Mouse (Mus musculus) limb, embryonic 14.5 days (tissue): Measurements from ENCODE around the gene Gart. TPM values are rescaled to one million over a fixed set of nuclear protein-coding genes. Genes with fewer than 3 reads are reported as not detected.

Source experiments
- ATAC-seq: fragments of 200-750 bp; cut with Nextera tagmentation; 2 replicates; pipeline ENCODE4 v1.8.0; 2017; ENCODE audit warnings: low read depth, moderate number of reproducible peaks, moderate TSS enrichment; ENCODE audit not compliant: low FRiP score
- DNase-seq: peaks from one replicate; pipeline ENCODE4 v3.0.0-alpha.2; 2015; ENCODE audit warnings: low spot score
- H3K27ac ChIP-seq: fragments of 300-500 bp; sonication (generic); replicated peaks from 2 replicates; pipeline ENCODE4 v1.5.1; 2014; ENCODE audit warnings: low read depth, mild to moderate bottlenecking, low read length, moderate library complexity, mixed read lengths
- H3K27me3 ChIP-seq: fragments of 300-500 bp; sonication (generic); 2 replicates; pipeline ENCODE4 v1.6.1; 2014; ENCODE audit warnings: low read length, mixed read lengths; ENCODE audit not compliant: control insufficient read depth, insufficient read depth
- H3K36me3 ChIP-seq: fragments of 300-500 bp; sonication (generic); 2 replicates; pipeline ENCODE4 v1.6.1; 2014; ENCODE audit warnings: mild to moderate bottlenecking, low read length, moderate library complexity, mixed read lengths; ENCODE audit not compliant: control insufficient read depth, insufficient read depth
- H3K4me1 ChIP-seq: fragments of 300-500 bp; sonication (generic); 2 replicates; pipeline ENCODE4 v1.6.1; 2014; ENCODE audit warnings: antibody characterized with exemption, low read length, mixed read lengths; ENCODE audit not compliant: control insufficient read depth, insufficient read depth
- H3K4me2 ChIP-seq: fragments of 300-500 bp; sonication (generic); replicated peaks from 2 replicates; pipeline ENCODE4 v1.6.1; 2014; ENCODE audit warnings: low read depth, mild to moderate bottlenecking, low read length, moderate library complexity; ENCODE audit not compliant: severe bottlenecking
- H3K4me3 ChIP-seq: fragments of 300-500 bp; sonication (generic); replicated peaks from 2 replicates; pipeline ENCODE4 v1.5.1; 2014; ENCODE audit warnings: low read length
- H3K9ac ChIP-seq: fragments of 300-500 bp; sonication (generic); 2 replicates; pipeline ENCODE4 v1.6.1; 2014; ENCODE audit warnings: mild to moderate bottlenecking, low read depth, low read length, moderate library complexity; ENCODE audit not compliant: severe bottlenecking
- H3K9me3 ChIP-seq: fragments of 300-500 bp; sonication (generic); 2 replicates; pipeline ENCODE4 v1.6.1; 2016; ENCODE audit warnings: low read length; ENCODE audit not compliant: control insufficient read depth
- POLR2A ChIP-seq: fragments of 200-500 bp; IDR thresholded peaks from 2 replicates; pipeline ENCODE4 v1.8.0; 2012; ENCODE audit warnings: inconsistent platforms, mild to moderate bottlenecking, moderate library complexity, borderline replicate concordance; ENCODE audit not compliant: insufficient read depth, insufficient read length; ENCODE audit errors: extremely low read depth
- WGBS: fragments of 180-500 bp; shearing (Covaris S2); extraction: QIAGEN DNeasy Blood & Tissue Kit; methylation state at CpG from one replicate; pipeline ENCODE4 v1.1.7; 2014; 5-methylcytosine and 5-hydroxymethylcytosine counted together
- polyA plus RNA-seq, 2 experiments: library from polyadenylated mRNA; depleted of rRNA in 1 of 2; stranded (reverse) in 1 of 2; unstranded in 1 of 2; fragments of >200 nt; fragmentation: Nextera tagmentation in 1 of 2; extraction: Ambion mirVana in 1 of 2; gene quantifications; 2 replicates each; pipeline versions ENCODE4 v1.2.1 to v1.2.3; 2012 to 2014

Gart gene
- polyA plus RNA-seq, 2 experiments: 64.5 to 89.6 TPM

GRCm38 (mm10) chr16:91632439-91632838, 14.3 kb downstream of the Gart start:
- ATAC-seq: no peak
- Histone ChIP-seq H3K27ac (no peak overlapping the region), H3K9ac (no peak overlapping the region), H3K9me3 (no peaks in the 10 kb centered on the region), H3K4me3 (no peak overlapping the region), H3K4me1 (no peaks in the 10 kb centered on the region), H3K4me2 (no peak overlapping the region), H3K36me3 (peaks cover 92% of the 10 kb centered on the region), H3K27me3 (no peaks in the 10 kb centered on the region)
- 92% methylated on average over 5 of the region's 5 CpGs for WGBS
- DNase-seq: no peak
- TF ChIP-seq POLR2A: no peak

DNA sequence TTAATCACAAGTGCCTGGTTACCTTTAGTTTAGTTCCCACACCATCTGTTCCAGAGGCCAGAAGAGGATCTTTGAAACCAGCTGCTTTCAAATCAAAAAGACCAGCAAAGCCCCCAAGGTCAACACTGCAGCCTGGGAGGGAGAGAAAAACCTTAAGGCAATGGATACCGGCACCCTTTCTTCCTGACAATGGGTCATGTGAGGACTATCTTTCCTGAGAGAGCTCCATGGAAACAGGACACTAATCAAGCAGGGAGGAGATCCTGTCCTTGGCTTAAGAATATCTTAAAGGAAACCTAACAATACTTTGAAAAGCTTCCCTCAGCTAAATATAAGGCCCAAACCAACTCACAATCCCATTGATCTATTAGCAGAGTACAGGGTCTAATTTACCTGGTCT, 16.2 kb downstream of the Gart start:
- Histone ChIP-seq H3K4me3 (no peak overlapping the region), H3K36me3 (peaks cover 89% of the 10 kb centered on the region), H3K27me3 (no peaks in the 10 kb centered on the region), H3K4me1 (no peaks in the 10 kb centered on the region), H3K4me2 (no peak overlapping the region), H3K9me3 (no peaks in the 10 kb centered on the region), H3K27ac (no peak overlapping the region), H3K9ac (no peak overlapping the region)
- WGBS: 73% methylated on average over 1 of the region's 1 CpGs
- DNase-seq (no peak), ATAC-seq (no peak)
- no peak for TF ChIP-seq POLR2A

DNA sequence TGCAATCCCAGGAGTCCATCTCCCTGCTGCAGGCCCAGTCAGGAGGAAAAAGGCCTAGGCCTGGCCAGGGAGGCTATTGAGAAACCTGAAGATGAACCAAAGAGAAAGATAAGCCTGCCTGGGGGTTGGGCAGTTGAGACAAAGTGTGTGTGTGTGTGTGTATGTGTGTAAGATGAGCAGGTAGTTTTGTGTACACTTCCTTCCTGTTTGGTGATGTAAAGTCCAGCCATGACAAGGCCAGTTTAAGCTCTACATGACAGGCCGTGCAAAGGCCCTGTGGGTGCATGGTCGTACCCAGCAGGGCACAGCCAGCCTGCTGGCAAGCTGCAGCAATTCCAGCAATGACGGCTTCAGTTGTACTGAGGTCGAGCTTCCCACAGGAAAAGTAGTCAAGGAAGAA, 17.0 kb downstream of the Gart start:
- Histone ChIP-seq H3K36me3 (peaks cover 87% of the 10 kb centered on the region), H3K9ac (no peak overlapping the region), H3K9me3 (no peaks in the 10 kb centered on the region), H3K4me3 (no peak overlapping the region), H3K27ac (no peak overlapping the region), H3K4me1 (no peaks in the 10 kb centered on the region), H3K4me2 (no peak overlapping the region), H3K27me3 (no peaks in the 10 kb centered on the region)
- no peak for DNase-seq
- 92% methylated on average over 4 of the region's 4 CpGs for WGBS
- no peak for ATAC-seq
- no peak for TF ChIP-seq POLR2A

GRCm38 (mm10) chr16:91628673-91629072, 18.1 kb downstream of the Gart start:
- Histone ChIP-seq H3K4me1 (no peaks in the 10 kb centered on the region), H3K4me3 (no peak overlapping the region), H3K27ac (no peak overlapping the region), H3K36me3 (peaks cover 90% of the 10 kb centered on the region), H3K9me3 (no peaks in the 10 kb centered on the region), H3K4me2 (no peak overlapping the region), H3K27me3 (no peaks in the 10 kb centered on the region), H3K9ac (no peak overlapping the region)
- ATAC-seq (no peak), DNase-seq (no peak)
- TF ChIP-seq POLR2A: no peak
- WGBS: 94% methylated on average over 3 of the region's 3 CpGs

- no peaks in the 10 kb centered on the region for H3K9me3 ChIP-seq
- no peak overlapping the region for H3K4me3 ChIP-seq
- no peak for TF ChIP-seq POLR2A
- 89% methylated on average over 7 of the region's 7 CpGs for WGBS
- H3K4me2 ChIP-seq: no peak overlapping the region
- no peaks in the 10 kb centered on the region for H3K27me3 ChIP-seq
- ATAC-seq: no peak
- no peak for DNase-seq
- no peak overlapping the region for H3K9ac ChIP-seq
- no peak overlapping the region for H3K27ac ChIP-seq
- H3K4me1 ChIP-seq: no peaks in the 10 kb centered on the region
- peaks cover 91% of the 10 kb centered on the region for H3K36me3 ChIP-seq
Observed at GRCm38 (mm10) chr16:91627831-91628230, 18.9 kb downstream of the Gart start.

- Histone ChIP-seq H3K9me3 (no peaks in the 10 kb centered on the region), H3K4me1 (no peaks in the 10 kb centered on the region), H3K4me3 (no peak overlapping the region), H3K27ac (no peak overlapping the region), H3K27me3 (no peaks in the 10 kb centered on the region), H3K9ac (no peak overlapping the region), H3K36me3 (peaks cover 73% of the 10 kb centered on the region), H3K4me2 (no peak overlapping the region)
- DNase-seq (no peak), ATAC-seq (no peak)
- no peak for TF ChIP-seq POLR2A
- 97% methylated on average over 9 of the region's 9 CpGs for WGBS
Observed at GRCm38 (mm10) chr16:91623074-91623473, 23.7 kb downstream of the Gart start.
